Mouse (Mus musculus) neural tube, embryonic 11.5 days (tissue): ENCODE data around the gene Gm10719. TPM values are rescaled to one million over a fixed set of nuclear protein-coding genes. Genes with fewer than 3 reads are reported as not detected.
"Not testable (repeated sequence)": the region's sequence is repeated elsewhere in the genome, so short reads cannot be mapped to it uniquely, and the experiment has no call there.

Experiments used
- ATAC-seq: fragments of 200-750 bp; cut with Nextera tagmentation; 2 replicates; pipeline ENCODE4 v1.8.0; 2017; ENCODE audit warnings: moderate number of reproducible peaks, mild to moderate bottlenecking, moderate TSS enrichment, moderate library complexity; ENCODE audit not compliant: insufficient read depth, low FRiP score, low TSS enrichment
- DNase-seq: peaks from one replicate; pipeline ENCODE4 v3.0.0-alpha.2; 2015; ENCODE audit warnings: low spot score
- H3K27ac ChIP-seq: fragments of 300-500 bp; sonication (generic); 2 replicates; pipeline ENCODE4 v1.5.1; 2014; ENCODE audit warnings: low read depth, mild to moderate bottlenecking, low read length
- H3K27me3 ChIP-seq: fragments of 300-500 bp; sonication (generic); 2 replicates; pipeline ENCODE4 v1.6.1; 2014; ENCODE audit warnings: mild to moderate bottlenecking, low read length, mixed read lengths; ENCODE audit not compliant: control insufficient read depth, insufficient read depth
- H3K36me3 ChIP-seq: fragments of 300-500 bp; sonication (generic); 2 replicates; pipeline ENCODE4 v1.6.1; 2014; ENCODE audit warnings: mild to moderate bottlenecking, low read length, moderate library complexity, mixed read lengths; ENCODE audit not compliant: control insufficient read depth, insufficient read depth
- H3K4me1 ChIP-seq: fragments of 300-500 bp; sonication (generic); 2 replicates; pipeline ENCODE4 v1.6.1; 2014; ENCODE audit warnings: low read length, mixed read lengths; ENCODE audit not compliant: control insufficient read depth, insufficient read depth
- H3K4me2 ChIP-seq: fragments of 300-500 bp; sonication (generic); 2 replicates; pipeline ENCODE4 v1.6.1; 2014; ENCODE audit warnings: low read depth, mild to moderate bottlenecking, moderate library complexity
- H3K4me3 ChIP-seq: fragments of 300-500 bp; sonication (generic); 2 replicates; pipeline ENCODE4 v1.5.1; 2014; ENCODE audit warnings: low read depth, low read length
- H3K9ac ChIP-seq: fragments of 300-500 bp; sonication (generic); 2 replicates; pipeline ENCODE4 v1.6.1; 2014; ENCODE audit warnings: mild to moderate bottlenecking, low read length
- H3K9me3 ChIP-seq: fragments of 300-500 bp; sonication (generic); 2 replicates; pipeline ENCODE4 v1.6.1; 2016; ENCODE audit warnings: low read length; ENCODE audit not compliant: control insufficient read depth
- WGBS: fragments of 180-500 bp; shearing (Covaris S2); extraction: QIAGEN DNeasy Blood & Tissue Kit; methylation state at CpG from one replicate; pipeline ENCODE4 v1.1.7; 2014; 5-methylcytosine and 5-hydroxymethylcytosine counted together
- polyA plus RNA-seq: library from polyadenylated mRNA; unstranded; fragments of >200 nt; fragmentation: Nextera tagmentation; extraction: Ambion mirVana; gene quantifications from 2 replicates; pipeline ENCODE4 v1.2.1, GENCODE M21; 2014

Gene Gm10719
- polyA plus RNA-seq, 1 experiment from 2014 or later = not detected

DNA sequence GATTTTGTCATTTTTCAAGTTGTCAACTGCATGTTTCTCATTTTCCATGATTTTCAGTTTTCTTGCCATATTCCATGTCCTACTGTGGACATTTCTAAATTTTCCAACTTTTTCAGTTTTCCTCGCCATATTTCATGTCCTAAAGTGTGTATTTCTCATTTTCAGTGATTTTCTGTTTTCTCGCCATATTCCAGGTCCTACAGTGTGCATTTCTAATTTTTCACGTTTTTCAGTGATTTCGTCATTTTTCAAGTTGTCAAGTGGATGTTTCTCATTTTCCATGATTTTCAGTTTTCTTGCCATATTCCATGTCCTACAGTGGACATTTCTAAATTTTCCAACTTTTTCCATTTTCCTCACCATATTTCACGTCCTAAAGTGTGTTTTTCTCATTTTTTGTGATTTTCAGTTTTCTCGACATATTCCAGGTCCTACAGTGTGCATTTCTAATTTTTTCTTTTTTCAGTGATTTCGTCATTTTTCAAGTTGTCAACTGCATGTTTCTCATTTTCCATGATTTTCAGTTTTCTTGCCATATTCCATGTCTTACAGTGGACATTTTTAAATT is 5.1 kb upstream of the Gm10719 start:
- not testable (repeated sequence) for H3K4me2 ChIP-seq, H3K27ac ChIP-seq, H3K36me3 ChIP-seq, ATAC-seq, H3K9ac ChIP-seq, DNase-seq, H3K27me3 ChIP-seq, H3K4me1 ChIP-seq, H3K9me3 ChIP-seq, H3K4me3 ChIP-seq
- WGBS = 81% methylated on average over 2 of the region's 7 CpGs

DNA sequence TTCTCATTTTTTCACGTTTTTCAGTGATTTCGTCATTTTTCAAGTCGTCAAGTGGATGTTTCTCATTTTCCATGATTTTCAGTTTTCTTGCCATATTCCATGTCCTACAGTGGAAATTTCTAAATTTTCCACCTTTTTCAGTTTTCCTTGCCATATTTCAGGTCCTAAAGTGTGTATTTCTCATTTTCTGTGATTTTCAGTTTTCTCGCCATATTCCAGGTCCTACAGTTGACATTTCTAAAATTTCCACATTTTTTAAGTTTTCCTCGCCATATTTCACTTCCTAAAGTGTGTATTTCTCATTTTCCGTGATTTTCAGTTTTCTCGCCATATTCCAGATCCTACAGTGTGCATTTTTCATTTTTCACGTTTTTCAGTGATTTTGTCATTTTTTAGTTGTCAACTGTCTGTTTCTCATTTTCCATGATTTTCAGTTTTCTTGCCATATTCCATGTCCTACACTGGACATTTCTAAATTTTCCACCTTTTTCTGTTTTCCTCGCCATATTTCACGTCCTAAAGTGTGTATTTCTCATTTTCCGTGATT is 4.4 kb upstream of the Gm10719 start, which contains the start of gene Gm10721:
Gene Gm10721 (plus strand): TSS at position 408 of the 547 bp plus-strand sequence.
- not testable (repeated sequence) for DNase-seq, H3K27ac ChIP-seq, H3K36me3 ChIP-seq, H3K27me3 ChIP-seq, H3K9me3 ChIP-seq, H3K4me3 ChIP-seq, H3K9ac ChIP-seq, H3K4me2 ChIP-seq, H3K4me1 ChIP-seq
- WGBS = no CpG with 5 or more reads among the region's 11 CpGs
- ATAC-seq = peak; percentile 65; the same call in 1 of the 2 replicates

GRCm38 (mm10) chr9:3015354-3015753 is 1.9 kb upstream of the Gm10719 start, which contains the start of gene Gm10720:
Gene Gm10720 (plus strand): TSS chr9:3015654.
- not testable (repeated sequence) for H3K4me2 ChIP-seq

DNA sequence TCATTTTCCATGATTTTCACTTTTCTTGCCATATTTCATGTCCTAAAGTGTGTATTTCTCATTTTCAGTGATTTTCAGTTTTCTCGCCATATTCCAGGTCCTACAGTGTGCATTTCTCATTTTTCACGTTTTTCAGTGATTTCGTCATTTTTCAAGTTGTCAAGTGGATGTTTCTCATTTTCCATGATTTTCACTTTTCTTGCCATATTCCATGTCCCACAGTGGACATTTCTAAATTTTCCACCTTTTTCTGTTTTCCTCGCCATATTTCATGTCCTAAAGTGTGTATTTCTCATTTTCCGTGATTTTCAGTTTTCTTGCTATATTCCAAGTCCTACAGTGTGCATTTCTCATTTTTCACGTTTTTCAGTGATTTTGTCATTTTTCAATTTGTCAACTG is 1.3 kb upstream of the Gm10719 start:
- H3K9me3 ChIP-seq, H3K27me3 ChIP-seq, H3K36me3 ChIP-seq, H3K9ac ChIP-seq, H3K4me2 ChIP-seq, H3K27ac ChIP-seq, H3K4me1 ChIP-seq, H3K4me3 ChIP-seq, DNase-seq, ATAC-seq: not testable (repeated sequence)
- WGBS = 74% methylated on average over 4 of the region's 6 CpGs

More at GRCm38 (mm10) chr9:3015354-3015753, 1.9 kb upstream of the Gm10719 start, which contains the start of gene Gm10720:
- ATAC-seq, H3K4me3 ChIP-seq, H3K9me3 ChIP-seq, H3K9ac ChIP-seq, H3K4me1 ChIP-seq, H3K27me3 ChIP-seq, H3K27ac ChIP-seq, DNase-seq, H3K36me3 ChIP-seq: not testable (repeated sequence)
- WGBS = 71% methylated on average over 4 of the region's 9 CpGs

GRCm38 (mm10) chr9:3018944-3019343 is 1.7 kb downstream of the Gm10719 start:
- ATAC-seq, H3K4me3 ChIP-seq, H3K4me1 ChIP-seq, H3K27me3 ChIP-seq, H3K36me3 ChIP-seq, H3K9ac ChIP-seq, DNase-seq, H3K27ac ChIP-seq, H3K4me2 ChIP-seq, H3K9me3 ChIP-seq: not testable (repeated sequence)
- WGBS = 71% methylated on average over 9 of the region's 9 CpGs

DNA sequence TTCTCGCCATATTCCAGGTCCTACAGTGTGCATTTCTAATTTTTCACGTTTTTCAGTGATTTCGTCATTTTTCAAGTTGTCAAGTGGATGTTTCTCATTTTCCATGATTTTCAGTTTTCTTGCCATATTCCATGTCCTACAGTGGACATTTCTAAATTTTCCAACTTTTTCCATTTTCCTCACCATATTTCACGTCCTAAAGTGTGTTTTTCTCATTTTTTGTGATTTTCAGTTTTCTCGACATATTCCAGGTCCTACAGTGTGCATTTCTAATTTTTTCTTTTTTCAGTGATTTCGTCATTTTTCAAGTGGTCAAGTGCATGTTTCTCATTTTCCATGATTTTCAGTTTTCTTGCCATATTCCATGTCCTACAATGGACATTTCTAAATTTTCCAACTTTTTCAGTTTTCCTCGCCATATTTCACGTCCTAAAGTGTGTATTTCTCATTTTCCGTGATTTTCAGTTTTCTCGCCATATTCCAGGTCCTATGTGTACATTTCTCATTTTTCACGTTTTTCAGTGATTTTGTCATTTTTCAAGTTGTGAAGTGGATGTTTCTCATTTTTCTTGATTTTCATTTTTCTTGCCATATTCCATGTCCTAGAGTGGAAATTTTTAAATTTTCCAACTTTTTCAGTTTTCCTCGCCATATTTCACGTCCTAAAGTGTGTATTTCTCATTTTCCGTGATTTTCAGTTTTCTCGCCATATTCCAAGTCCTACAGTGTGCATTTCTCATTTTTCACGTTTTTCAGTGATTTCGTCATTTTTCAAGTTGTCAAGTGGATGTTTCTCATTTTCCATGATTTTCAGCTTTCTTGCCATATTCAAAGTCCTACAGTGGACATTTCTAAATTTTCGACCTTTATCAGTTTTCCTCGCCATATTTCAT is 2.9 kb downstream of the Gm10719 start:
- H3K9me3 ChIP-seq, DNase-seq, H3K27ac ChIP-seq, H3K4me3 ChIP-seq, H3K27me3 ChIP-seq, H3K4me1 ChIP-seq, H3K4me2 ChIP-seq, H3K9ac ChIP-seq, H3K36me3 ChIP-seq: not testable (repeated sequence)
- WGBS = 76% methylated on average over 11 of the region's 19 CpGs
- ATAC-seq = peak; percentile 70

DNA sequence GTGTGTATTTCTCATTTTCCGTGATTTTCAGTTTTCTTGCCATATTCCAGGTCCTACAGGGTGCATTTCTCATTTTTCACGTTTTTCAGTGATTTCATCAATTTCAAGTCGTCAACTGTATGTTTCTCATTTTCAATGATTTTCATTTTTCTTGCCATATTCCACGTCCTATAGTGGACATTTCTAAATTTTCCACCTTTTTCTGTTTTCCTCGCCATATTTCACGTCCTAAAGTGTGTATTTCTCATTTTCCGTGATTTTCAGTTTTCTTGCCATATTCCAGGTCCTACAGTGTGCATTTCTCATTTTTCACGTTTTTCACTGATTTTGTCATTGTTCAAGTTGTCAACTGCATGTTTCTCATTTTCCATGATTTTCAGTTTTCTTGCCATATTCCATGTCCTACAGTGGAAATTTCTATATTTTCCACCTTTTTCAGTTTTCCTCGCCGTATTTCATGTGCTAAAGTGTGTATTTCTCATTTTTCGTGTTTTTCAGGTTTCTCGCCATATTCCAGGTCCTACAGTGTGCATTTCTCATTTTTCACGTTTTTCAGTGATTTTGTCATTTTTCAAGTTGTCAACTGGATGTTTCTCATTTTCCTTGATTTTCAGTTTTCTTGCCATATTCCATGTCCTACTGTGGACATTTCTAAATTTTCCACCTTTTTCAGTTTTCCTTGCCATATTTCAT is 5.3 kb downstream of the Gm10719 start:
- WGBS = 69% methylated on average over 9 of the region's 13 CpGs
- H3K36me3 ChIP-seq, DNase-seq, H3K4me1 ChIP-seq, H3K27ac ChIP-seq, H3K4me3 ChIP-seq, H3K4me2 ChIP-seq, H3K9ac ChIP-seq, ATAC-seq, H3K27me3 ChIP-seq, H3K9me3 ChIP-seq: not testable (repeated sequence)

DNA sequence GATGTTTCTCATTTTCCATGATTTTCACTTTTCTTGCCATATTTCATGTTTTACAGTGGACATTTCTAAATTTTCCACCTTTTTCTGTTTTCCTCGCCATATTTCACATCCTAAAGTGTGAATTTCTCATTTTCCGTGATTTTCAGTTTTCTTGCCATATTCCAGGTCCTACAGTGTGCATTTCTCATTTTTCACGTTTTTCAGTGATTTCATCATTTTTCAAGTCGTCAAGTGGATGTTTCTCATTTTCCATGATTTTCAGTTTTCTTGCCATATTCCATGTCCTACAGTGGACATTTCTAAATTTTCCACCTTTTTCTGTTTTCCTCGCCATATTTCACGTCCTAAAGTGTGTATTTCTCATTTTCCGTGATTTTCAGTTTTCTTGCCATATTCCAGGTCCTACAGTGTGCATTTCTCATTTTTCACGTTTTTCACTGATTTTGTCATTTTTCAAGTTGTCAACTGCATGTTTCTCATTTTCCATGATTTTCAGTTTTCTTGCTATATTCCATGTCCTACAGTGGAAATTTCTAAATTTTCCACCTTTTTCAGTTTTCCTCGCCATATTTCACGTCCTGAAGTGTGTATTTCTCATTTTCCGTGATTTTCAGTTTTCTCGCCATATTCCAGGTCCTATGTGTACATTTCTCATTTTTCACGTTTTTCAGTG is 6.2 kb downstream of the Gm10719 start, which contains the start of gene Gm10718:
Gene Gm10718 (plus strand): TSS at position 236 of the 673 bp plus-strand sequence.
- H3K27me3 ChIP-seq, H3K4me3 ChIP-seq, DNase-seq, H3K9ac ChIP-seq, H3K4me2 ChIP-seq, H3K9me3 ChIP-seq, ATAC-seq, H3K36me3 ChIP-seq, H3K4me1 ChIP-seq, H3K27ac ChIP-seq: not testable (repeated sequence)
- WGBS = 76% methylated on average over 9 of the region's 13 CpGs
